Mouse (Mus musculus): ENCODE measurements around the gene Slc25a5.
"Not testable (repeated sequence)": the region's sequence is repeated elsewhere in the genome, so short reads cannot be mapped to it uniquely, and the experiment has no call there.

The Slc25a5 gene

DNA sequence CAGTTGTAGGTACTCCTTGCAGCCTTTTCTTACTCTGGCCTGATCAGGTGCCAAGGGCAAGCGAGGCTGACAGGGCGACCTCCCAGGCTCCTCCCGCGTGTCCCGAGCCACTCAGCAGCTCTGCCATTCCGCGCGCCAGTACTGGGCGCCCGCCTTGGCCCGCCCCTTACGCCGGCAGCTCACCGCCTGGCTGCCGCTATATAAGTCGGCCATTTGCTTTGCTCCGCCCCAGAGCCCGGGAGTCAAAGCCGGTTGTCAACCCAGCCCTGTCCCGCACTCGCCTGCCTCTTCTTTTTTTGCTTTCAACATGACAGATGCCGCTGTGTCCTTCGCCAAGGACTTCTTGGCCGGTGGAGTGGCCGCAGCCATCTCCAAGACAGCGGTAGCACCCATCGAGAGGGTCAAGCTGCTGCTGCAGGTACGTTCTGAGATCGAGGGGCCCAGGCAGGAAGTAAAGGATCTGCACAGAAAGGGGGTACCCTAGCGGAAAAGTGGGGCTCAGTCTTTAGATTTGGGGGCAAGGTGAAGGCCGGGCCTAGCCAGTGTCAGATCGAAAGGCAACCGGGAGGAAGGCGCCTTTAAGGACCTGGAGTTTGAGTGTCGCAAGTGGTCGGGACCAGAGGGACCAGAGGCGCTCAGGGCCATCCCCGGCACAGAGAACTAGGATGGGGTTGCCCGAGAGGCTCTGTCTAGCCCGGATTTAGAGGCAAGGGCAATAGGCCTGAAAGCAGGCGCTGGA, at the start of gene Slc25a5:
Gene Slc25a5 (plus strand): TSS at position 228 of the 739 bp plus-strand sequence.
- peak; percentile 57 for DNase-seq (ENCODE audit: low read depth, low spot score)

GRCm38 (mm10) chrX:36746789-36747188, 48.7 kb upstream of the Slc25a5 start:
- DNase-seq (ENCODE audit: low read depth, low spot score): no peak

- DNase-seq (ENCODE audit: low read depth, low spot score): no peak
Measured at GRCm38 (mm10) chrX:36748573-36748972, 46.9 kb upstream of the Slc25a5 start.

DNA sequence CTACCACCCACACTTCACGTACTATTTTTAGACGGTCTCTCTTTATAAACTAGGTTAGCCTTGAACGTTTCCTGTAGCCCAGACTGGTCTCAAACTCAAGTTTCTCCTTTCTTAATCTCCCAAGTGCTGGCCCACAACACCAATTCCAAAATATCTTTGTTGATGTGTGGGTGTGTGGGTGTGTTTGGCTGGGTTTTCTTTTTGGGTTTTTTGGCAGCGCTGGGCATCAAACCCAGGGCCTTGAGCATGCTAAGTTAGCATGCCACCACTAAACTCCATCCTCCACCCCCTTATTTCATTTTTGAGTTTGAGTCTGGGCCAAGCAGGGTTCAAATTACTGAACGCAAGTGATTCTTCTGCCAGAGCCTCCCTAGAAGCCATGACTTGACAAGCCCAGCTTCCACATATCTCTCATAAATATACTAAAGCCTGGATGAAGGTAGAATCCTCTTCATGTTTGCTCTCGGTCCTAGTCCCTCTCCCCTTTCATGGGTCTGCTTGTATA, 46.1 kb upstream of the Slc25a5 start:
- DNase-seq (ENCODE audit: low read depth, low spot score): no peak

DNA sequence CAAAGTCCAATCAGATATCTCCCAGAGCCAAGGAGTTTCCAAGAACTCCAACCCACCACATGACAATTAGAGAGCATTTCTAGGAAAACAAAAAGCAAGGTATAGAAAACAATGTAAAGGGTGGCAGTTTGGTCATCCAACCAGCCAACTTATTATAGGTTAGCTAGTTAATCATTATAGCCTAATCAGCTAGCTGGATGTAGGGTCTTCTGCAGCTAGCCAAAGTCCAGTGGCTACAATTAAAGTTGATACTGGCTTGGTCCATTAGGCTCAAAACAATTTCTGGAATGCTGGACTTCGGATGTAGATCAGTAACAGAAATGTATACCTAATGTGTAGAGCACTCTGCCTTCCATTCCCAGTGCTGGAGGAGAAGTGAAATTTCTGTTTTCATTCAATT, 44.9 kb upstream of the Slc25a5 start:
- DNase-seq (ENCODE audit: low read depth, low spot score): no peak

DNA sequence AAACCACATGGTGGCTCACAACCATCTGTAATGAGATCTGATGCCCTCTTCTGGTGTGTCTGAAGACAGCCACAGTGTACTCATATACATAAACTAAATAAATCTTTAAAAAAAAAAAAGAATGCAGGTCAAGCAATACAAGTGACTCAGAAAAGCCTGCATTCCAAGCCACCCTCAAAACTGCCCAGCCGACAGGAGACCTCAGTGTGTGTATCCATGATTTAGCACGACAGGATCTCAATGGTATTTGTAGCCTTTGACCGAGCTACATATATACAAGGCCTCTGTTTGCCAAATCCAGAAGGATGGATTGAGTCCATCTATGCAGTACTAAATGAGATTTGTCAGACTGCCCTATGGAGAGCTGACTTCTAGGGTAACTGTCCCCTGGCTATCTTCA, 42.9 kb upstream of the Slc25a5 start:
- no peak for DNase-seq (ENCODE audit: low read depth, low spot score)

- no peak for DNase-seq (ENCODE audit: low read depth, low spot score)
Measured at GRCm38 (mm10) chrX:36757796-36758472, 37.5 kb upstream of the Slc25a5 start.

GRCm38 (mm10) chrX:36758566-36758965, 36.9 kb upstream of the Slc25a5 start:
- DNase-seq (ENCODE audit: low read depth, low spot score): no peak

GRCm38 (mm10) chrX:36760946-36761635, 34.4 kb upstream of the Slc25a5 start:
- no peak for DNase-seq (ENCODE audit: low read depth, low spot score)

DNA sequence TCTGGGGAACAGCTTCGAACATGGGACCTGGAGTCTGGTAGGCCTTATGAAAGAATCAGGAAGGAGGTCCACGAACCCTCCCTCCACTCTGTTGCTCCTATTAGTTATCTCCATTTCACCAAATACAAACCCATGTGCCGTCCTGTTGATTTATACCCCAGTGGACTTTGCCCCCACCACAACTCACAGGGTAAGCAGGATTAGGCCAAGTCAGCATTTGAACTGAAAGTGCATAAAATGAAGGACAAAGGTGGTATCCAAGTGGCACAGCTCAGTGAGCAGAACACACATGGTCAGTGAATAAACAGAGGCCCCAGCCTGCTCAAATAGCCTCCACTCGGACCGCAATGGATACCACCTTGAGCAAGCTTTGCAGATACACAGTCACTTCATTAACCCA, 33.2 kb upstream of the Slc25a5 start:
- no peak for DNase-seq (ENCODE audit: low read depth, low spot score)

DNA sequence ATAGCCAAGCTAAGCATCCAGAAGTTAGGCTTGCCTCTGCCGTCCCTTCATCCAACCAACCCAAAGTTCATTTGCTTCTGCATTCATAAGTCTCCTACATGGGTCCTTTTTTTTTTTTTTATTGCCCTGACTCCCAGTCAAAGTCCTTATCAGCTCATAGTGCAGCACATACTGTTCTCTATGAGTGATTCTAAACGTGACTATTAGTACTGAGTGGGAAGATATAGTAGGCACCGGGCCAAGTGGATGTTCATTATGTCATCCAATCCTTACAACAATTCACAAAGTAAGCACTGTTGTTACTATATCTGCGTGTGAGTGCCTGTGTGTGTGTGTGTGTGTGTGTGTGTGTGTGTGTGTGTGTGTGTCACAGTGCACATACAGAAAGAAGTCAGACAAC, 32.6 kb upstream of the Slc25a5 start:
- no peak for DNase-seq (ENCODE audit: low read depth, low spot score)

DNA sequence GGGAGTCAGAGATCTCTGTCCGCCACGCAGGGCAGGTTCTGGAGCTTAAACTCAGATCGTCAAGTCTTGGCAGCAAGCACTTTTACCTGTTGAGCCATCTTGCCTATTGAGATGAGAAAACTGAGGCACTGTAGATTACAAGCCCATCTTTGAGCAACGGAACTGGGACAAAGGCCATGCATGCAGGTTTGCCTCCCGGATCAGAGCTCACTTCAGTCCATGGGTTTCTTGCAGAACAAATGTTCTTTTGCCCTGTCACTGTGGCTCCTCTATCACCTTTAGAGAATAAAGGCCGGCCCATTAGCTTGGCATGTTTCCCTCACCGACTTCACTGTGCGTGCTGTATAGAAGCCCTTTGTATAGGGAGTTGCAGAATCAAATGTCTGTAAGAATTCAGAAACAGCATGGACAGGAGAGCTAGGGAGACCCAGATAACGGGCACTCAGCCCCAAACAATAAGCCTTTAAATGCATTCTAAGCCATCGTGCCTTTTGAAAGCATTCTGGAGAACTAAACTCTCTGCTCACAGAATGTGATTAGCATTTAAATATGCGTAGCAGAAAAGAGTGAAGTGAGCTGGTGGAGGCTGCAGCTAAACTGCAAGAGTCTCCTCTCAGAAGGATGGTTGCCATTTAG, 32.0 kb upstream of the Slc25a5 start:
- DNase-seq (ENCODE audit: low read depth, low spot score): no peak

DNA sequence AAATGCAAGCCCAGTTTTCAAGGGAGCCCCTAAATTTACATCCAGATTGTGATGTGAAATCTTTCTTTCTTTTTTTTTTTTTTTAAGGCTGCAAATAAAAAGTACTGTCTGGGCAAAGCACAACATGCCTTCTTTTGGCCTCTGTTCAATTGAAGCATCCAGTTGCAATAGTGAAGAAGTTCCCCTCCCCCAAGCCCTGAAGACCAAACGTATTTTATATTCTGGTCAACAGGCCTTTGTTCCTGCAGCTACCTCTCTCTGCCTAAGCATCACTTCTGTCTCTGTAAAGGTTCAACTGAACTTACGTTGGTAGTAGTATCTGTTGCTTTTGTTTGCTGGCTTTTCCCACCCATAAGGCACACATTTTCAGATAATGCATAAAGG, 31.5 kb upstream of the Slc25a5 start:
- no peak for DNase-seq (ENCODE audit: low read depth, low spot score)

DNA sequence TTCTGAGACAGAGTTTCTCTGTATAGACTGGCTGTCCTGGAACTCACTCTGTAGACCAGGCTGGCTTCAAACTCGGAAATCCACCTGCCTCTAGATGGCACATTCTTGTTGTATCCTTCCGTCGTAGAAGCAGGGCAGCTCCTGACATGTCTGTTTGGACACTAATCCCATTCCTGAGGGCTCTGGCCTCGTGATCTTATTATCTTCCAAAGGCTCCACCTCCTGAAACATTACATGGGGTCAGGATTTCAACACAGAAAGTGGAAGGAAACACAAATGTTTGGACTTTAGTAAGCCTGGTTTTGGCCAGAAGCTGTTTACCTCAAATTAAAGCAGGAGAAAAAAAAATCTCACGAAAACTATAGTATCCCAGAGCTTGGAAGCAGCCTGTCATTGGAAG, 28.1 kb upstream of the Slc25a5 start:
- DNase-seq (ENCODE audit: low read depth, low spot score): no peak

- DNase-seq (ENCODE audit: low read depth, low spot score): no peak
Measured at GRCm38 (mm10) chrX:36772591-36772990, 22.9 kb upstream of the Slc25a5 start.

- no peak for DNase-seq (ENCODE audit: low read depth, low spot score)
Measured at GRCm38 (mm10) chrX:36775520-36775919, 19.9 kb upstream of the Slc25a5 start.

GRCm38 (mm10) chrX:36777694-36778093, 17.8 kb upstream of the Slc25a5 start:
- no peak for DNase-seq (ENCODE audit: low read depth, low spot score)

DNA sequence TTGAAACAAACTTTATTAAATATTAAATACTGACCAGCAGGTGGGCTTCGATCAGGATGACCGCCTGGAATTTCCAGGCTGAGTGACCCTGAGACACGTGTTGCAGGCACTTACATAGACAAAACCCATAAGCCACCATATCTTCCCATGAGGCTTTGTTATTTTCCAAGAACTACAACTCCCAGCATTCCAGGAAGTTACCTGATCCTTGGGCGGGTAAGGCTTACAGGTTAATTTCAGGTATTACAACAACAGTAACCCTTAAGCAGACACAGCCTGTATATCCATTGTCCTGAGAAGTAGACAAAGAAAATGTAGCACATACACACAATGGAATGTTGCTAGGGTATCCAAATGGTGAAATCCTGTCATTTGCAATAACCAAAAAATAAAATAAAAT, 6.1 kb upstream of the Slc25a5 start:
- DNase-seq (ENCODE audit: low read depth, low spot score): no peak

- no peak for DNase-seq (ENCODE audit: low read depth, low spot score)
Measured at GRCm38 (mm10) chrX:36794571-36794970, 880 bp upstream of the Slc25a5 start.

- no peak for DNase-seq (ENCODE audit: low read depth, low spot score)
Measured at GRCm38 (mm10) chrX:36796163-36796581, 721 bp downstream of the Slc25a5 start.

- not testable (repeated sequence) for DNase-seq (ENCODE audit: low read depth, low spot score)
Measured at GRCm38 (mm10) chrX:36796734-36797133, 1.3 kb downstream of the Slc25a5 start.
